Mouse (Mus musculus): ENCODE measurements at regions not wholly inside any gene's neighbourhood (a gene's known extent, or its start where the extent isn't known, plus 50 kb on each side); places are given as distances from the start of the nearest gene placed in this dataset.

DNA sequence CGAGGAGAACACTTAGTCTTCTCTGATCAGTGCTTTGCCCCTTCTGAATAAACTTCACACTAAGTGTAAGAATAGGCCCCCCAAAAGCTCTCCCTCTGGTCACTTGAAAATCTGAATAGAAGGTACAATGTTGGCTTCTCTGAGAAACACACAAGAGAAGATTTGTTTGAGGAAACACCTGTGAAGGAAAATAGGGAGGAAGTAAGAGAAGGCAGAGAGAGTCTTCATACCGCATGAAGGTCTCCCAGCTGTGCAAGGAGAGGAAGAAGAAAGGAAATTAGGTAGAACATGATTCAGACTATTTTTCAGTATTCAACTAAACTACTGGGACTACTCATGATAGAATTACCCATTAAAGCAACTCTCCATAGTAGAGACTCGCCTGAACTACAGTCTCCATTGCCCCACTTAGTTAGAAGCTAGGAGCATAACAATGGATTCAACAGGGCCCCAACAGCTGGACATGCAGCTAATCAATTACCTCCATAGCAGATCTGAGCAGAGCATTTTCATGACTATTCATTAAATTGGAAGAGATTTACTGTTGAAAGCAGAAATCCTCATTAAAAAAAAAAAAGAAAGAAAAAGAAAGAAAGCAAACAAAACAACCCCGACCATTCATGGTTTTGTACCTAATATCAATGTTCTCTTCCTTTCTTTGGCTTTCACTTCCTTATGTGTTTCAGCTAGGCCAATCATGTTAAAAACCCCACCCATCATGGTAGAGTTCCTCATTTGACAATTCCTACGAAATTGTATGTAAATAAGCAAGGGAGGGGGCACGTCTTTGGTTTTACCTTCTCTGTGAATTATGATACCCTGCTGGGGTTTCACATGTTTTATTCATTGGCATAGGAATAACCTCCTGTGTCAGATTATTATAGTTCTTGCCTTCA lies 1428.3 kb upstream of the A1bg start:
- TF ChIP-seq POLR2A (IDR thresholded peaks at IDR 0.05; ENCODE audit: control insufficient read depth, extremely low read depth, insufficient read depth, low read length, poor library complexity) (no peak), CTCF (IDR thresholded peaks at IDR 0.05; ENCODE audit: borderline replicate concordance, control insufficient read depth, extremely low read depth, insufficient read depth, low read length, poor library complexity) (no peak)
